Mouse (Mus musculus): ENCODE measurements around the gene Gtpbp4. TPM values are rescaled to one million over a fixed set of nuclear protein-coding genes. Genes with fewer than 3 reads are reported as not detected.
"Not testable (repeated sequence)": the region's sequence is repeated elsewhere in the genome, so short reads cannot be mapped to it uniquely, and the experiment has no call there.

The Gtpbp4 gene
- polyA plus RNA-seq, 1 experiment from 2014 or later = 93.8 TPM

DNA sequence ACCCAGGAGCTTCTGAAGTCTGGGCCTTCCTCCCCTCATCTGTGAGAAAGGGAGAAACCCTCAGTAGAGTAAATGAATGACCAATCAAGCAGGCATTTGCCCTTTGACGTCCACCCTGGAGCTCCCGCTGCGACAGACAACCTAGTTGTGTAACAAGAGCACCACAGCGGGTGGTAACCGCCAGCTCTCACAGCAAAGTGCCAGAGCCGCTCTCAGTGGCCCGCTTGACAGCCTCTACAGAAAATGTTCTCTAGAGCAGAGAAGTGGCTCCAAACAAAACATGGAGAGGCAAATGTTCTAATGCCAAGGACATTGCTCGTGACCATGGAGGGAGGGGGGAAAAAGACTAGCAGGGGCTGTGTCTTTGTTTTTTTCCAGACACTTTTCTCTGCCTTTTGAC is 21.3 kb upstream of the Gtpbp4 start:
- Histone ChIP-seq H3K36me3 (no peaks in the 10 kb centered on the region), H3K27me3 (no peaks in the 10 kb centered on the region), H3K9me3 (no peaks in the 10 kb centered on the region), H3K4me1 (no peaks in the 10 kb centered on the region), H3K9ac (replicated peaks) (no peak overlapping the region), H3K4me2 (replicated peaks) (no peak overlapping the region), H3K27ac (replicated peaks) (no peak overlapping the region), H3K4me3 (no peak overlapping the region)
- WGBS = 2% methylated on average over 8 of the region's 8 CpGs
- no peak for ATAC-seq (ENCODE audit: low FRiP score, low read depth)

DNA sequence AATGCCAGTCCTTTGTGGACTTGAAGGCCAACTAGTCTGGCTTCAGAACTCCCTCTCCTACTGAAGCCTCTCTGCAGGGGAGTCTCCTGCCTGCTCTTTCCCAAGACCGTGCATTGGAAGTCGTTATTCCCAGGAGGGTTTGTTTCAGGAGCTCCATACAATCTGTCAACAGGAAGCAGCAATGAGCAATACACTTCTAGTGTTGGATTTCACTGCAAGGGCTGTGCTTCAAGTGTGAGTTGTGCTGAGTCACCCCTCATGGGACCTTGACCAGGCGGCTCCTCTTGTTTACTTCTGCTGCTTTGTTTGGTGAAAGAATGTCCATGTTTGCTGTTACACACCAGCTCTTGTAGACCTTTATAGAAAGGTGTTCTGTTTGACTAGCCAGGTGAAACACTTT is 18.5 kb upstream of the Gtpbp4 start:
- ATAC-seq (ENCODE audit: low FRiP score, low read depth) = no peak
- no peak overlapping the region for H3K27ac ChIP-seq (replicated peaks)
- 46% methylated on average over 3 of the region's 3 CpGs for WGBS
- H3K36me3 ChIP-seq = no peaks in the 10 kb centered on the region
- no peak overlapping the region for H3K4me3 ChIP-seq
- H3K27me3 ChIP-seq = no peaks in the 10 kb centered on the region
- no peak overlapping the region for H3K9ac ChIP-seq (replicated peaks)
- H3K4me1 ChIP-seq = no peaks in the 10 kb centered on the region
- H3K4me2 ChIP-seq (replicated peaks) = no peak overlapping the region
- H3K9me3 ChIP-seq = no peaks in the 10 kb centered on the region

DNA sequence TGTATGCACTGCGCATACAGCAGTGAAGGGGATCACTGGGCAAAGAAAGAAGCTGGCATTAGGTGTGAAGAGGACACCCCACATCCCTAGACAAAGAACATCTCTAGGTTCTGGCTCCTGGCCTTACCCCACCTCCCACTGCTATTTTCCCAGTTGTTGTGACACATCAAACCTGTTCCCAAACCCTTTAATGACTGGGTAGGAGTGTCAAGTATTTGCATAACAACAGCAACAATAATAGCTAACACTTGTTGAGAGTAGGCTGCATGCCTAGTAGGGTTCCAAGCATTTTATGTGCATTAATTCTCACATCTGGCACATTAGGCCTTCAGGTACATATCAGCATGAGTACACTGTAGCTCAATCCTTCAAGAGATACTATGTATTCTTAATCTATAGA is 17.6 kb upstream of the Gtpbp4 start:
- Histone ChIP-seq H3K9me3 (no peaks in the 10 kb centered on the region), H3K4me3 (no peak overlapping the region), H3K4me2 (replicated peaks) (no peak overlapping the region), H3K4me1 (no peaks in the 10 kb centered on the region), H3K36me3 (no peaks in the 10 kb centered on the region), H3K27ac (replicated peaks) (no peak overlapping the region), H3K27me3 (no peaks in the 10 kb centered on the region), H3K9ac (replicated peaks) (no peak overlapping the region)
- ATAC-seq (ENCODE audit: low FRiP score, low read depth) = no peak
- 65% methylated on average over 1 of the region's 1 CpGs for WGBS

DNA sequence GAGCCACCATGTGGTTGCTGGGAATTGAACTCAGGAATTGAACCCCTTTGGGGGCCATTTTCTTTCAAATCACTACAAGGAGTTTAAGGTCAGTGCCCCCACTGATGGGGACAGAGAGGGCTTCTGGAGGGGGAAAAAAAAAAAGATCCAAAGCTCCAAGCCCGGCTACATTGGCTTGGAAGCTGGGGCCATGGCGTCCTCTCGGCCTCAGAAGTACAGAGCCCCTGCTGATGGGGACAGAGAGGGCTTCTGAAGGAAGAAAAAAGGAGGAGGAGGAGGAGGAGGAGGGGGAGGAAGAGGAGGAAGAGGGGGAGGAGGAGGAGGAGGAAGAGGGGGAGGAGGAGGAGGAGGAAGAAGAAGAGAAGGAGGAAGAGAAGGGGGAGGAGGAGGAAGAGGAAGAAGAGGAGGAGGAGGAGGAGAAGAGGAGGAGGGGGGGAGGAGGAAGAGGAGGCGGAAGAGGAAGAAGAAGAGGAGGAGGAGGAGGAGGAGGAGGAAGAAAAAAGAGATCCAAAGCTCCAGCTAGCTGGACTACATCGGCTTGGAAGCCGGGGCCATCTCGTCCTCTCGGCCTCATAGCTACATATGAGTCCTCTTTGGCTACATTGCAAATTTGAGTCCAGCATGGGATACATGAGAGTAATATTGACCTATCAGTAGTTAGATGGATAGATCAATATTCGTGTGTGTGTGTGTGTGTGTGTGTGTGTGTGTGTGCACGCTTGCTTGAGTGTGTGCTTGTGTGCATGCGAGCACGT is 15.9 kb upstream of the Gtpbp4 start:
- Histone ChIP-seq H3K27me3 (no peaks in the 10 kb centered on the region), H3K4me2 (replicated peaks) (no peak overlapping the region), H3K36me3 (no peaks in the 10 kb centered on the region), H3K9me3 (no peaks in the 10 kb centered on the region), H3K4me3 (no peak overlapping the region), H3K9ac (replicated peaks) (no peak overlapping the region), H3K27ac (replicated peaks) (no peak overlapping the region), H3K4me1 (no peaks in the 10 kb centered on the region)
- 48% methylated on average over 12 of the region's 12 CpGs for WGBS
- no peak for ATAC-seq (ENCODE audit: low FRiP score, low read depth)

DNA sequence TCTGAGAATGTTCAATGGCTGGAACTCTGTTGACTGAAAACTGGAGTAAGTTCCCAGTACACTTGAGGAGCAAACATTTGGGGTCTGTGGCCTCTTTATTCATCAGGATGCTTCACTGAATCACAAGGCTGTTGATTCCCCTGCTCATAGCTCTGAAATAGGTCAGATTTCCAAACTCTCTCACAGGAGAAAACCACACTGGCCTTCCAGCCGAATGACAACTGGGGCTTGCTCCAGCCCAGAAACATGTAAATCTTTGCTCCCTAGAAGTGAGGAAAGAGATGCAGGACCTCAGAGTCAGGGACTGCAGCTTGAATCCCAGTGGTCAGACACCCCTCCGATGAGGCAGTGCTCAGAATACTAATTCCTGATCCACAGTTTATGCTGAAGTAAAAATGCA is 7.4 kb upstream of the Gtpbp4 start:
- Histone ChIP-seq H3K4me2 (replicated peaks) (no peak overlapping the region), H3K4me1 (no peaks in the 10 kb centered on the region), H3K27ac (replicated peaks) (no peak overlapping the region), H3K36me3 (no peaks in the 10 kb centered on the region), H3K9ac (replicated peaks) (no peak overlapping the region), H3K9me3 (no peaks in the 10 kb centered on the region), H3K4me3 (no peak overlapping the region), H3K27me3 (no peaks in the 10 kb centered on the region)
- 82% methylated on average over 2 of the region's 2 CpGs for WGBS
- no peak for ATAC-seq (ENCODE audit: low FRiP score, low read depth)

DNA sequence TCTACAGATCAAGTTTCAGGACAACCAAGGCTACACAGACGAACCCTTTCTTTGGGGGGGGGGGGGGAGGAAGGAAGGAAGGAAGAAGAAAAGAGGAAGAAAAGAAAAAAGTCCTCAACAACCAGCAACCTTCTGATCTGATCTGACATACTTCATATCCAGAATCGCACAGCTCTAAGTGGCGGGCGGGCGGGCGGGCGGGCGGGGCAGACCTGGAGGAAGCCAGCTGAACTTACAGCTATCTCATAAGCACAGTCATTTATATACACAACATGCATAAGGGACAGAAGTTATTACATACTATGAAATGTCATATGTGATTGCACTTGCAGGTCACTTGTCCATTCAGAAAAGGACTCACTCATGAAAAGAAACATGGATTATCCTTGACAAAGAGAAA is 3.6 kb upstream of the Gtpbp4 start:
- Histone ChIP-seq H3K27me3 (no peaks in the 10 kb centered on the region), H3K4me1 (peaks cover 13% of the 10 kb centered on the region), H3K4me2 (replicated peaks) (no peak overlapping the region), H3K36me3 (no peaks in the 10 kb centered on the region), H3K9me3 (no peaks in the 10 kb centered on the region), H3K9ac (replicated peaks) (no peak overlapping the region), H3K4me3 (no peak overlapping the region), H3K27ac (replicated peaks) (no peak overlapping the region)
- ATAC-seq (ENCODE audit: low FRiP score, low read depth) = no peak
- 91% methylated on average over 8 of the region's 8 CpGs for whole genome bisulfite sequencing

DNA sequence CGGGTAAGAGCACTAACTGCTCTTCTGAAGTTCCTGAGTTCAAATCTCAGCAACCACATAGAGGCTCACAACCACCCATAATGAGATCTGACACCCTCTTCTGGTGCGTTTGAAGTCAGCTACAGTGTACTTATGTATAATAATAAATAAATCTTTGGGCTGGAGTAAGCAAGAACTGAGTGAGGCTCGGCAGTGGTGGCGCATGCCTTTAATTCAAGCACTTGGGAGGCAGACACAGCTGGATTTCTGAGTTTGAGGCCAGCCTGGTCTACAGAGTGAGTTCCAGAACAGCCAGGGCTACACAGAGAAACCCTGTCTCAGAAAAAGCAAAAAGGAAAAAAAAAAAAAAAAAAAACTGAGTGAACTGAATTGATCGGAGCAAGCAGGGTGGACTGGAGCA is 1.3 kb upstream of the Gtpbp4 start:
- not testable (repeated sequence) for H3K4me2 ChIP-seq (replicated peaks); ATAC-seq (ENCODE audit: low FRiP score, low read depth); H3K4me3 ChIP-seq; H3K9ac ChIP-seq (replicated peaks); H3K36me3 ChIP-seq; H3K9me3 ChIP-seq; H3K27ac ChIP-seq (replicated peaks); H3K27me3 ChIP-seq
- peaks cover 17% of the 10 kb centered on the region for H3K4me1 ChIP-seq
- WGBS = 85% methylated on average over 5 of the region's 5 CpGs

DNA sequence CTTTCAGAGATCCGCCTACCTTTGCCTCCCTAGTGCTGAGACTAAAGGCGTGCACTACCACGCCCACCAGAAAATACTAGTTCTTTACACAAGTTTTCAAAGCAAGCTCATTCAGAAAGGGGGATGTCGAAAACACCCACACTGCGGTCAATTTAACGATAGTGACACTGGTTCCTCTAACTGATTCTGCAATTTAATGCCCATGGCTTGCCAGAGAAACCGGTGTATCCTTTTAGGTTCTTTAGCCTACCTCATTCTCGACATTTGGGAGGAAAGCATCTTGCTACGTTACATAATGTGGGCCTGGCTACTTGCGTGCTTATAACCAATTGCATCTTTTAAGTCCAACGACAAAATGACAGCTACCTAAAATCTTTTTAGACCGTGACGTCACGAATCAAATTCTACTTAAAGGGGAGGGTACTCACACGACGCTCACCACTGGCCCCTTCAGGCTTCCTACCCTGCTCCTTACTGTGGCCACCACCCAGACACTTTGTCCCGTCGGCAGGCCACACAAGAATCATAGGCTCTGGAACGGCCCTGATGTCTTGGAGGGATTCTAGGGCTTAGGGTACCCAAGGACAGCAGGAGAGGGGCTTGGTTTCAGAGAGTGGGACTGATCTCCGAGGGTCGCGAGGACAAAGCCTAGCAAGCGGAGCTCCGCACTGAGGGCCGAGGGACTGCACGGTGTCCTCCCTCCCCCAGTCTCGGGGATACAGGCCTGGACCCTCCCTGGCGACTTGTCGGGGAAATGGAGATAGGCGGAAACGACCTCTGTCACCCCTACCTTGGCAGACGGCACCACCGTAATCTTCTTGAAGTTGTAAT is 509 bp downstream of the Gtpbp4 start:
- Histone ChIP-seq H3K27me3 (no peaks in the 10 kb centered on the region), H3K9me3 (no peaks in the 10 kb centered on the region), H3K4me3 (peak overlapping the region; percentile 77), H3K9ac (replicated peaks) (peak overlapping the region; percentile 76), H3K4me1 (peaks cover 17% of the 10 kb centered on the region), H3K27ac (replicated peaks) (no peak overlapping the region), H3K36me3 (peaks cover 11% of the 10 kb centered on the region), H3K4me2 (replicated peaks) (peak overlapping the region; percentile 88)
- peak; percentile 83 for ATAC-seq (ENCODE audit: low FRiP score, low read depth)
- 4% methylated on average over 33 of the region's 33 CpGs for WGBS

DNA sequence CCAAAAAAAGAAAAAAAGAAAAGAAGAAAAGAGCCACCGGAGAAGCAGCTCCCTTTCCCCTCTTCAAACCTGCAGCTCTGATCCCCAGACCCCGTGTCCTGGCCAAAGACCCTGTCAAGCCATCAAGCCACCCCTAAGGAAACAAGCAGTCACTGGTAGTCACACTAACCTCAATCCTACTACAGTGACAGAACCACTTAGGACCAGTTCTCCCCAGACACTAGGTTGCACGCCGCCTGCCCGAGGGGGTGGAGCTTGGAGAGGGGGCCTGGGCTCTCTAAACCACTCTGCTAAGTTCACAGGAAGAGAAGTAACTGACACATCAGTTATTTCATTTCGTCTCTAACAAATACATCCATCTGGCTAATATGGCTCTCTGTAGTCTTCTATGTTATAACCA is 3.7 kb downstream of the Gtpbp4 start:
- H3K4me1 ChIP-seq = peaks cover 17% of the 10 kb centered on the region
- H3K36me3 ChIP-seq = peaks cover 40% of the 10 kb centered on the region
- H3K9ac ChIP-seq (replicated peaks) = no peak overlapping the region
- no peaks in the 10 kb centered on the region for H3K9me3 ChIP-seq
- 91% methylated on average over 6 of the region's 6 CpGs for WGBS
- H3K27me3 ChIP-seq = no peaks in the 10 kb centered on the region
- no peak overlapping the region for H3K27ac ChIP-seq (replicated peaks)
- no peak overlapping the region for H3K4me3 ChIP-seq
- ATAC-seq (ENCODE audit: low FRiP score, low read depth) = no peak
- no peak overlapping the region for H3K4me2 ChIP-seq (replicated peaks)

DNA sequence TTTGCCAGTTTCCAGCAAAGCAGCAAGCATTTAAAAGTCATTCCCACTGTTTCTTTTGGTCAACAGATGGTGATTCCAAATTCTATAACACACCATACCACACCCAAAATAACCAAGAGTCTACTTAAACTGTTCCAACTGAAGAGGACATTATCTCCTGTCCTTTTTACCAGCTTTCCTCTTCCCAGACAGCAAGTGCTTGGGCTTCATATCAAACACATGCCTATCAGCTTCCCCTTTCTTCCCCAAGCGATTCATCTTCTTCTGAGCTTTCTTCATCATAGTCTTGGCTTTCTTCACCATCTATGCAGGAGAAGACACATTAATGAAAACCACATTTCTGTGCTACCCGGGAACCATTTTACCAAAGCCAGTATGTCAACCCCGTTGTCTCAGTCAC is 22.9 kb downstream of the Gtpbp4 start:
- no peaks in the 10 kb centered on the region for H3K9me3 ChIP-seq
- no peak for ATAC-seq (ENCODE audit: low FRiP score, low read depth)
- no peaks in the 10 kb centered on the region for H3K27me3 ChIP-seq
- H3K4me1 ChIP-seq = no peaks in the 10 kb centered on the region
- H3K4me2 ChIP-seq (replicated peaks) = no peak overlapping the region
- H3K27ac ChIP-seq (replicated peaks) = no peak overlapping the region
- H3K9ac ChIP-seq (replicated peaks) = no peak overlapping the region
- H3K36me3 ChIP-seq = peaks cover 85% of the 10 kb centered on the region
- H3K4me3 ChIP-seq = no peak overlapping the region
- WGBS = 97% methylated on average over 3 of the region's 3 CpGs

DNA sequence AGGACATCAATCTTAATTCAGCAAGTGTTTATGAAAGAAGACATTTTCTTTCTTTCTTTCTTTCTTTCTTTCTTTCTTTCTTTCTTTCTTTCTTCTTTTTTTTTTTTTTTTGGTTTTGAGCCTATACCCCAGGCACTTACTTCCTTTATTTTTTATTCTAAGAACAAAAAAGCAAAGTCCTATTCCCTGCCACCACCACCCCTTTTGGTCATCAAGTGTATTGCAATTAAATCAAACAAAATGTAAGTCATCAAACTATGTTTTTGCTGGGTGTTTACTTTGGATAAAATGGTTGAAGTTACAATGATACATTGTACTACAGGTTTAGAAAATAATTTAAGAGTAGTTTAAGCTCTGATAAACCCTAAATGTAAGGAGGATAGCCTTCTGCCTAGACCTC is 23.5 kb downstream of the Gtpbp4 start:
- Histone ChIP-seq H3K4me1 (no peaks in the 10 kb centered on the region), H3K36me3 (peaks cover 83% of the 10 kb centered on the region), H3K4me2 (replicated peaks) (no peak overlapping the region), H3K27ac (replicated peaks) (no peak overlapping the region), H3K9ac (replicated peaks) (no peak overlapping the region), H3K4me3 (no peak overlapping the region), H3K27me3 (no peaks in the 10 kb centered on the region), H3K9me3 (no peaks in the 10 kb centered on the region)
- ATAC-seq (ENCODE audit: low FRiP score, low read depth) = no peak

DNA sequence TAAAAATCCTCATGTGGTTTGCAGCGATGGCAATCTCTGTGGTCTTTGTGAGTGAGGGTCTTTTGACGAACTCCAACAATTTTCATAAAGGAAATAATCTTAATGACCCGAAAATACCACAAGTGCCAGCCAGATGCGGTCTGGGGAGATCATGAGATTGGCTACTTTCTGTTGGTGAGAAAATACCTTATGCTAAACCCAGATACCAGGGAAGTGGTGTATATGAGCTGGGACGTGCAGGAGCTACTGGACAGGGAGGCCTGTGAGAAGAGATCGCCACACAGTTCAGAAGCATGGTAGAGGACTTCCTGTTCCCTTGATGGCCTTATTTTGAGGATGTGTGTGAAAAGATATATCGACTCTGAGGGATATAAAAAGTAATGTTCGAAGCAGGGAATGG is 28.1 kb downstream of the Gtpbp4 start:
- WGBS = 94% methylated on average over 8 of the region's 8 CpGs
- Histone ChIP-seq H3K27ac (replicated peaks) (no peak overlapping the region), H3K4me3 (no peak overlapping the region), H3K36me3 (peaks cover 44% of the 10 kb centered on the region), H3K4me1 (no peaks in the 10 kb centered on the region), H3K9ac (replicated peaks) (no peak overlapping the region), H3K9me3 (no peaks in the 10 kb centered on the region), H3K27me3 (no peaks in the 10 kb centered on the region), H3K4me2 (replicated peaks) (no peak overlapping the region)
- ATAC-seq (ENCODE audit: low FRiP score, low read depth) = no peak
